Mouse (Mus musculus) telencephalon, adult 2 months (tissue): ENCODE results near the gene Mrpl53.
A peak's percentile ranks its signal among the peaks of the same experiment; 100 is the strongest.

Experiments used
- DNase-seq: peaks from one replicate; pipeline ENCODE4 v3.0.0-alpha.2; 2011; ENCODE audit warnings: low read depth, low spot score

Gene Mrpl53

GRCm38 (mm10) chr6:83120930-83121862, 12.4 kb downstream of the Mrpl53 start, which contains the start of gene Wbp1:
Wbp1 (minus strand) TSS chr6:83121559.
- peak; percentile 100 for DNase-seq

- no peak for DNase-seq
Measured at GRCm38 (mm10) chr6:83121863-83122710, 13.2 kb downstream of the Mrpl53 start.

- DNase-seq: no peak
Measured at GRCm38 (mm10) chr6:83122961-83123360, 14.1 kb downstream of the Mrpl53 start.

GRCm38 (mm10) chr6:83124851-83125312, 16.0 kb downstream of the Mrpl53 start:
- peak; percentile 96 for DNase-seq

GRCm38 (mm10) chr6:83125331-83125730, 16.5 kb downstream of the Mrpl53 start, which contains the start of gene Ino80b:
Ino80b (minus strand) TSS chr6:83125431.
- no peak for DNase-seq

- DNase-seq: no peak
Measured at GRCm38 (mm10) chr6:83127419-83127818, 18.6 kb downstream of the Mrpl53 start.

GRCm38 (mm10) chr6:83131469-83132034, 22.7 kb downstream of the Mrpl53 start:
- no peak for DNase-seq

GRCm38 (mm10) chr6:83132176-83132919, 23.5 kb downstream of the Mrpl53 start:
- no peak for DNase-seq

- no peak for DNase-seq
Measured at GRCm38 (mm10) chr6:83134226-83134625, 25.4 kb downstream of the Mrpl53 start.

GRCm38 (mm10) chr6:83134951-83135513, 26.2 kb downstream of the Mrpl53 start, which contains the start of gene Rtkn:
Rtkn (plus strand) TSS chr6:83135463.
- DNase-seq: no peak

- DNase-seq: no peak
Measured at GRCm38 (mm10) chr6:83135571-83136161, 26.8 kb downstream of the Mrpl53 start.

- no peak for DNase-seq
Measured at GRCm38 (mm10) chr6:83136291-83136880, 27.5 kb downstream of the Mrpl53 start.

- DNase-seq: peak; percentile 59
Measured at GRCm38 (mm10) chr6:83136881-83137575, 28.2 kb downstream of the Mrpl53 start.

- peak; percentile 64 for DNase-seq
Measured at GRCm38 (mm10) chr6:83137576-83137950, 28.7 kb downstream of the Mrpl53 start.

GRCm38 (mm10) chr6:83138056-83138455, 29.2 kb downstream of the Mrpl53 start:
- no peak for DNase-seq

- DNase-seq: no peak
Measured at GRCm38 (mm10) chr6:83140044-83140443, 31.2 kb downstream of the Mrpl53 start.

GRCm38 (mm10) chr6:83141636-83142035, 32.8 kb downstream of the Mrpl53 start:
- DNase-seq: no peak

GRCm38 (mm10) chr6:83142211-83142731, 33.4 kb downstream of the Mrpl53 start:
- peak; percentile 32 for DNase-seq

GRCm38 (mm10) chr6:83142886-83143285, 34.0 kb downstream of the Mrpl53 start:
- DNase-seq: peak; percentile 26
